Mouse (Mus musculus) retina, embryonic 14.5 days (tissue): ENCODE results near the gene Fbxl15.

Source experiments
- DNase-seq: peaks from one replicate; pipeline ENCODE4 v3.0.0-alpha.2; 2015; ENCODE audit warnings: low spot score

The Fbxl15 gene

DNA sequence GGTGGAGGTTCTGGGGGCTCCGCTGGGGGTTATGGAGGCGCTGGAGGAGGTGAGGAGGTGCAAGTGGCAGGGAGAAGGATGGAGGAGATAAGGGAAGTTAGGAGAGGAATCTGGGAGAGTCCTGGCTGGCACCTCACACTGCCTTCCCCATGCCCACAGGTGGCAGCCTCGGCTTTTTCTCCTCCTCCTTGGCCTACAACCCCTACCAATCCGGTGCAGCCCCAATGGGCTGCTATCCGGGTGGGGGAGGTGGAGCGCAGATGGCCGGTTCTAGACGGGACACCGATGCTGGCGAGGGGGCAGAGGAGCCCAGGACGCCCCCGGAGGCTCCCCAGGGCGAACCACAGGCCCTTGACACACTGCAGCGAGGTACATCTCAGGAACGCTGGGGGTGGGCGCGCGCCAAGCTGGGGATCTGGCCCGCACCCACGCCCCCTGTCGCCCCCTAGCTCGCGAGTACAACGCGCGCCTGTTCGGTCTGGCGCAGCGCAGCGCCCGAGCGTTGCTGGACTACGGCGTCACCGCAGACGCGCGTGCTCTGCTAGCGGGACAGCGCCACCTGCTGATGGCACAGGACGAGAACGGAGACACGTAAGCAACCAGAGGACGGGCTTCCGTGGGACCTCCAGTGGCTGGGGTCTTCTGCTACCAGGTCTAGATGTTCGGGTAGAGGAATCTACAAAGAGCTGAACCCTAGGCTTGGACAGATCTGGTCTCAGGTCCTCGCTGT lies 19.1 kb upstream of the Fbxl15 start:
- peak; percentile 94 for DNase-seq

DNA sequence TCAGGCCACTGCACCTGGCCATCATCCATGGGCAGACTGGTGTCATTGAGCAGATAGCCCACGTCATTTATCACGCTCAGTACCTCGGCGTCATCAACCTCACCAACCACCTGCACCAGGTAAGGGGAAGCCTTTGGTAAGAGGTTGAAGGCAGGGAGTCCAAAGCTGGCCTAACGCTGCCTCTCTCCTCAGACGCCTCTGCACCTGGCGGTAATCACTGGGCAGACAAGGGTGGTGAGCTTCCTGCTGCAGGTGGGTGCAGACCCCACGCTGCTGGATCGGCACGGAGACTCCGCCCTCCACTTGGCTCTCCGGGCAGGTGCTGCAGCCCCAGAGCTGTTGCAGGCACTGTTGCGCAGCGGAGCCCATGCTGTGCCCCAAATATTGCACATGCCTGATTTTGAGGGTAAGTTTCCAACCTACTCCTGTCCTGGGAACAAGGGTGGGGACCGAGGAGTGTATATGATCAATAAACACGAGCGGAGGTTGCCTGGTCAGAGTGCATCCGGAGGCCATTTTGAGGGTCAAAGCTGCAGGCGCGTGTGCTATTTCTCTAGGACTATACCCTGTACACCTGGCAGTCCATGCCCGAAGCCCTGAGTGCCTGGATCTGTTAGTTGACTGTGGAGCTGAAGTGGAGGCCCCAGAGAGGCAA lies 18.2 kb upstream of the Fbxl15 start:
- DNase-seq: no peak

DNA sequence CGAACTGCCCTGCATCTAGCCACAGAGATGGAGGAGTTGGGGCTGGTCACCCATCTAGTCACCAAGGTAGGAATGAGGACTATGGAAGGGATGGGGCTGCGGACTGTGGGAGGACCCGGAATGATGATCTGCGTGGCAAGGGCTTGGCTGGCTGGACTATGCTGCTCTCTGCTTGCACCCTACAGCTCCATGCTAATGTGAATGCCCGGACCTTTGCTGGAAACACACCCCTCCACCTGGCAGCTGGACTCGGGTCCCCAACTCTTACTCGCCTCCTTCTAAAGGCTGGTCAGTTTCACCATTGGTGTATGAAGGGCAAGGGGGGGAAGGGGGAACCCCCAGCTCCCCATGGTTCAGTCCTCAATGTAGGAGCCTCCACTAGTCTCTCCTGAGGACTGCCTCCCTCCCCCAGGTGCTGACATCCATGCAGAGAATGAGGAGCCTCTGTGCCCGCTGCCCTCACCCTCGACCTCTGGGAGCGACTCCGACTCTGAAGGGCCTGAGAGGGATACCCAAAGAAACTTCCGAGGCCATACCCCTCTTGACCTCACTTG lies 17.6 kb upstream of the Fbxl15 start:
- DNase-seq: no peak

DNA sequence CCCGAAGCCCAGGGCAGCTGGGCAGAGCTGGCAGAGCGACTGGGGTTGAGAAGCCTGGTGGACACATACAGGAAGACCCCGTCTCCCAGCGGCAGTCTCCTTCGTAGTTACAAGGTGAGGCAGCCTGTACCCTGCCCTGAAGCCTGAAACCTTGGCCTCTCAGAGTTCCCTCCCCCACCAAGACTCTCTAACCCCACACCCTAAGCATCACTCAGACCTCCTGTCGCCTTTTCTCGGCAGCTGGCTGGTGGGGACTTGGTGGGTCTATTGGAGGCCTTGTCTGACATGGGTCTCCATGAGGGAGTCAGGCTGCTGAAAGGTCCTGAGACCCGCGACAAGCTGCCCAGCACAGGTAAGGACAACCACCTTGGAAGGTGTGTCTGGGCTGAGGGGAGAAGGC lies 16.6 kb upstream of the Fbxl15 start:
- DNase-seq: no peak

DNA sequence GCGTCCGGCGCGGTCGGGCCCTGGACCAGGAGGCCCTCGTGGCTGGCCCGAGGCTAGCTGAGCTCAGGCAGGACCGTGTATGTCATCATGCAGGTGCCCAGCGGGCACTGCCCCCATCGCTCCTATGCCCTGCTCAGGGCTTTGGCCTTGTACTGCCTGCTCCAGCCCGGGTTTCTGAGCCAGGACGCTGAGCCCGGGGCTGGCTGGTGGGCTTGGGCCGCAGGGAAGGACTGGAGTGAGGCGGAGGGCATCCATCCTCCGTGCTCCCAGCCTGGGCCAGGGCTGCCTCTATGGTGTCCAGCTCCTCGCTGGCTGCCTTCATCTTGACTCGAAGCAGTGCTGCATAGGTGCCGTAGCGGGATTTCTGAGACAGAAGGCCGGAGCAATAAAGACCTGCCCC lies 15.4 kb upstream of the Fbxl15 start:
- no peak for DNase-seq

DNA sequence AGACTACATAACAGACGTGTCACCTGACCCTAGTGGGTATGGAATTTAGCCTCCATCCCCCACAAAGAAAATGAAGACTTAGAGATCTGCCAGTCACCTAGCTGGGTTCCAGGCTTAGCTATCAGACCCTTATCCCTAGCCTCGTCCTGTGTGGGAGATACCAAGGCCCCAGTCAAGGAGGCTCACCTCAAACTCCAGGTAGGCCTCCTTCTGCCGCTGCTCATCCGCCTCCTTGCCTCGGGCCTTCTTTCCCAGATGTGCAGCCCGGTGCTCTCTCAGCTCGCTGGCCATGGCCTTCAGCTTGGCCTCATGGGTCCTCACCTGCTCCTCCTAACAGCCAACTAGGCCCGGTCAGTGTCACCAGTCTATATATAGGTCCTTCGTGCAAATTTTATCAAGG lies 14.9 kb upstream of the Fbxl15 start:
- DNase-seq: no peak

DNA sequence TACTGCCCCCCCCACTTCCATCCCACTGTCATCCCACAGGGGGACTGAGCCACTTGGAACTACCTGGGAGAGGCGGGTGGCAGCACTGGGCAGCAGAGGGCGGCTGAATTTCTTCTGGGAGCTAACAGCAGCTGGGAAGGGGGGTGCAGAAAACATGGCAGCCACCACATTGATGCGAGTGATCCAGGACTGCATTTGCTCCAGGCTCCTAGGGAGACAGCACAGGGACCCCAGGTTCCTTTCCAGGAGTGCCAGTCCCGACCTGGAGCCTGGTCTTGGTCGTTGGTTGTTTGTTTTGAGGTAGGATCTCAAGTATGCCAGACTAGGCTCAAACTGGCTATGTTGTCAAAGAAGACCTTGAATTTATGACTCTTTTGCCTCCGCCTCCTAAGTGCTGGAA lies 14.4 kb upstream of the Fbxl15 start:
- no peak for DNase-seq

DNA sequence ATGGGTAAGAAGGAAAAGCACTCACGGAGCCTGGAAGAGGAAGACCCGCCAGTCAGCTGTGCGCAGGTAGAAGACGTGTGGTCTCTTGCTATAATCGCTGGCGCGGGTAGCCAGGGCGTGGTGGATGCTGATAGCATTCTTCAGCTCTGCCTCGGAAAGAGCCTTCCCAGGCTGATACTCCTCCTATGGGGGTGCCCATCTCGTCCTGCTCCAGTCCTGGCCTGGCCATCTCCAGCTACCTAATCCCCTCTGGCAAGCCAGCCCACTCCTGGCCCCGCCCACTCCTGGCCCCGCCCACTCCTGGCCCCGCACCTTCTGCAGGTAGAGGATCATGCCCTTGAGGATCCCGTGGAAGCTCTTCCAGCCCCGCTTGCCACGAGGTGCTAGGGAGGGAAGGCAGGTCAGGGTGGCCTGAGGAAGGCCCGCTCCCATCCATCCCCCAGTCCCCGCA lies 13.8 kb upstream of the Fbxl15 start:
- no peak for DNase-seq

DNA sequence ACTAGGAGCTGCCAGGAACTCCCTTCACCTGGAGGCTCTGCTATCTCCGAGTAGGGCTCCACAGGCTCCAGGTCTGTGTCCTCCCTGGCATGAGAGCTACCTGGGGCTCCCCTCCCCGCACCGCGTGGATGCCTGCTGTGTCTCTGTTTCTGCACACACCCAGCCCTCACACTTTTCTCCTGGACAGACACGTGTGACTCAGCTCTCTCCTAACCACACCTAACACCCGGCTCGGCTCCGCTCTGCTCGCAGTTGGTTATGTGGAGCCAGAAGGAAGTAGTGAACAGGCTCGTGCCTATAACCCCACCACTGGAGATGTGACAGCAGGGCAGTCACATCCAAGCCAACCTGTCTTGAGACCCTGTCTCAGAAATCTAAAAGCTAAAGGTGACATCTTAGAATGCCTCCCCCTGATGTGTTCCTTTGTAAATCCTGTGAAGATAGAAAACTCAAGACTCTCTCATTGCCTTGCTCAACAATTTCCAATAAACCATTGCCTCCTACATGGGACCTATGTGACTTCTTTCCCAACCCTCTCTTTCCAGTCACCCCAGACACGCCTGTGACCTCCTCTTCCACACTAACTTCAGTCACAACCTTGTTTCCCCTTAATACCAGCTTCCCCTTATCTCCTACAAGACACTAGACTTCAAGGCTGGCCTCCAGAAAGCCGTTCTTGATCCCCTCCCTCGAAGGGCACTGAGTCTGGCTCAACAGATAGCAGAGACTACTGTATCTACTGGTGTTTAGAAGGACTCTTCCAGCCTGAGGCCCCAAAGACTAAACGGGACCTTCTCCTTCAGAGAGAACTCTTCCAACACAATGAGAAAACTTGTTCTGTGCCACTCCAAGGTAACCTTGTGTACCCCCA lies 12.9 kb upstream of the Fbxl15 start:
- DNase-seq: no peak

DNA sequence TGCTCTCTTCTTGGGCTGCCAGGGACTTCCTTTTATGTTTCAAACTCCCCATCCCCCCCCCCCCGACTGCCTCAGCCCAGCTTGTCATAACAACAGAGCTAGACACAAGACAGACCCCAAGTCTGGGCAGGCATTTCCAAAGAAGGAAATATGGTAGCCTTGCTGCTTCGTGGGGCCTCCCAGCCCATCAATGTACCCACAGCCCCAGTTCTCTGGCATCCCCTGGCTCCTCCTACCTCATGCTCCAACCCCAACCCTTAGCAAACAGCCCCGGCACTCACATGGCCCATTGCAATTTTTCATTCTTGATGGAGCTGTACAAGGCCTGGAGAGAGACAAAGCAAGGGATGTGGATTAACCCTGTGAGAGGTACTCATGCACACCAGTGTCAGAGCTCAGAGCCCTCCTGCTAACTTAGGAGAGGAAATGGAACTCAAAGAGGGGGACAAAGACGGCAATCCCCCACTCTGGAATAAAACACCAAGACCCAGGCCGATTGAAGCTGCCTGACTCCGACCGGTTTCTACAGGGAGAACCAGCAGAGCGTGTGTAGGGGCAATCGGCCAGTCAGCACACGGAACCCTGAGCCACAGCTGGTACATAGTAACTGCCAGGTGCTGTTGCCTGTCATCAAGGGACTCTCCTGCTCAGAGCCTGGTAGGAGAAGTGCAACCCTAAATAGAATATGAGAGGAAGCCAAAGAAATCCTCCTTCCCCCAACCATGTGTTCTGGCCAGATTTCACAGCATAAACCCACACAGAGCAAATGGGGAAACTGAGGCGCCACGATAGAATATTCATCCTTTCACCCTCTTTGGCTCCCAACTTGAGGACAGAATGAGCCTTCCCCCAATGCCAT lies 12.0 kb upstream of the Fbxl15 start:
- no peak for DNase-seq

DNA sequence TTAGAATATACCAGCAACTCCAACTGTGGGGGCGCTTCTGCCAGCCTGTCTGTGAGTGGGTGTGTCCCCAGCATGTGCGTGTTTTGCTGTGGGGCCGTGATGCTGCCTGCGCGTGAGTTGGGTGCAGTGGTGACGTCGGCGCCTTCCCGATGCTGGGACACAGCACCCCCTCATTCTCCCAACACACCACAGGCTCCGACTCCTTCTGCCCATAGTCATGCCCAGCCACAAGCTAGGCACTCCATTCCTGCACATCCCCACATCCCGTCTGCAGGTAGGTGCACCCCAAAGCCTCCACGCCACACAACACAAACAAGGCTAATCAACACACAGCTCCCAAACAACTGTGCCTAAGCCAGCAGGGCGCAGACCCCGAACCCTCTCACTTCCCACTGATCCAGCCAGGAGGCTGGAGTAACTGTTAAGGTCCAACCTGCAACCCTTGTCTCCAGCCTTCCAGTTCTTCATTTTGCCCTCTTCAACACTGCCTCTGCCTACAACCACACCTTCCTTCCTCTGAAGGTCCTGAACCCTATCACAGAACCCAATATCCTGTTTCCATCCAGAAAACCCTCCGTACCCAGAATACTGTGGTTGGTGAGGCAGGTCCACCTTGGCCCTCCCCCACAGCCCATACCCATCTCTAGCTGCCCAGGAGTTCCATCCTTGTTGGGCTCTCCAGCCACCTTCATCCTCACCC lies 11.0 kb upstream of the Fbxl15 start:
- DNase-seq: no peak

DNA sequence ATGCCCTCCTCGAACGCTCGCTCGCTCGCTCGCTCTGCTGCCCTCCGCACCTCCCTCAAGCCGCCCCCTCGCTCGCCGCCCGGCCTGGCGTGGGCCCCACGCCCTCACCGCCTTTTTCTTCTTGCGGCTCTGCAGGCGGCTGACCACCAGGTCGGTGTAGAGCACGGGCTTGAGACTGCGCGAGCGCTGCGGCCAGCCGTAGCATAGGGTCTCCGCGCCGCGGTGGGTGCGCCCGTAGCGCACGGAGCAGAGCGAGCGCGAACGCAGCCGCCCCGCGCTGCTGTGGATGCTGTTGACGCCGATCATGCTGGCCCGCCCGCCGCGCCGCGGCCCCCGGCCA lies 10.5 kb upstream of the Fbxl15 start:
- DNase-seq: no peak

DNA sequence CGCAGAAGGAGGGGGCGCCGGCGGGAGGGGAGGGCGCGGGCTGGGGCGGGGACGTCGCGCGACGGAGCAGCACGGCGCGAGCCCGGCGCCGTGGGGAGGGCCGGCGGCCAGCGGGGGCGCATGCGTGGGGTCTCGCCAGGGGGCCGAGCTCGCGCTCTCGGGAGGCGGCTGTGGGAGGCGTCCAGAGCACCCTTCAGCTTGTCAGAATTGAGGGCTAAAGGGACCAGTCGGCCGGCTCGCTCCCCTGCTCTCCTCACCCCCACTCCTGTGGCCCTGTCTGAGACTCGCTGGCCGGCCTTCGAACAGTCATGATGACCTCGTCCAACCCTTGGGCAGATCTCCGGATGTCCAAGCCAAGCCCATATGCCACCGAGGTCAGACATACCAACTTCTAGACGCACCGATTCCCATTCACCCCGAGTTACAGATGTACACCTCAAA lies 9.9 kb upstream of the Fbxl15 start:
- no peak for DNase-seq

DNA sequence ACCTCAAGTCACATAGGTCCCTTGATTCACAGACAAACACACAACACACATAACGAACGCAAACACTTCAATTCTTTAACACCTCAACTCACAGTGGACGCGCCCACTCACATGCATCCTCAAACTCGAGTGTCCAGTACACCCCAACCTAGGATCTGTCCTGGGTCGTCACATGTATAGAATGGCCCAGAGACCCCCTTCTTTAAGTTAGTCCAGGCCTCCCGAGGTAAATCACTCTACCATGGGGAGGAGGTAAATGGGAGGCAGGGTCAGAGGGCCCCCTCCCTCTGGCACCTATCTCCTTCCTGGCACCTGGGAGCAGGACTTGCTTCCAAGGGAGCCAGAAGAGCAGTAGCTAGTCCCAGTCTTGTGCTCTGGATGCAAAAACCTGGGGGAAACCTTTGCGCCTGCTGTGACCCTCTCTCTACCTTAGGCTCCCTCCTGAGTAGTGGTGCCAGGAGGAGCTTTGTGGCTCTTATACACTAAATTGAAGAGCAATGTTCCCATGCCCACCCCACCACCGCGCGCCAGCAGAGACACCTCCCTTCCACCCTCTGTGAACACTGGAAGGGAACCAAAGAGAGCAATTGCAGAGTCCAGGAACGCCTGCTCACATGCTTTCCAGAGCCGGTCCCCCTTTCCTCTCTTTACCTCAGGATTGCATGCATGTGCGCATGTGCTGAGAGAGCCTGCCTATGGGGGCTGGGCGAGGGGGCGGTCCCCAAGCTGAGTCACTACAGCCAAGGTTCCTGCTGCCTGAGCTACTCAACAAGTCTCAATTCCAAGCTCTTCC lies 9.2 kb upstream of the Fbxl15 start:
- DNase-seq: peak; percentile 73

DNA sequence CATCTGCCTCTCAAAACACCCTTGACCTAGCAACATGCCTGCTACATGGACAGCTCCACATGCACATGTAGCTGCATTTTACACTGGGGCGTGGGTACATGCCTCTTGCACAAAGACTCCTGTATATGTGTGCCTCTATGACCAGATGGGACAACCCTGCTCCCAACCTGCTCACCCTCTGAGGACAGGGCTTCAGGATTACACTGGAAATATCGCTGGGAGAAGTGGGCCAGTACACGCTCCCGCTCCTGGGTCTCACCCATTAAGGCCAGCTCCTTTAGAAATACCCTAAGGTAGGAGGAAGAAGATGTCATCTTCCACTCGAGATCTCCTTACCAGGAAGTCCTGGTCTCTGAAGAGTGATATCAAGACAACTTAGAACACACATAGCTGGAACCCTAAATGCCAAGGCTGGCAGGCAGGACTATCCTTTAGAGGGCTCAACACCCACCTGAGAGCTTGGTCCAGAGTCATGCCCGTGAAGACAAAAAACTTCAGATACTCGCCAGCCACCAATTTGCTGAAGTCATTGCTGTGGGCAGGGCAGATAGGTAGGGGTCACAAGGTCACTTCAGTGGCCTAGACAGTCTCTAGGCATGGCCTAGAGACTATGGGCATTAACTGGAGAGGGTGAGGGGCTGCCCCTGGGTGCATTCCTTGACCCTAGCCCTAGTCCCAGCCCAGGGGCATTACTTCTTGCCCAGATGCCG lies 7.8 kb upstream of the Fbxl15 start:
- no peak for DNase-seq

DNA sequence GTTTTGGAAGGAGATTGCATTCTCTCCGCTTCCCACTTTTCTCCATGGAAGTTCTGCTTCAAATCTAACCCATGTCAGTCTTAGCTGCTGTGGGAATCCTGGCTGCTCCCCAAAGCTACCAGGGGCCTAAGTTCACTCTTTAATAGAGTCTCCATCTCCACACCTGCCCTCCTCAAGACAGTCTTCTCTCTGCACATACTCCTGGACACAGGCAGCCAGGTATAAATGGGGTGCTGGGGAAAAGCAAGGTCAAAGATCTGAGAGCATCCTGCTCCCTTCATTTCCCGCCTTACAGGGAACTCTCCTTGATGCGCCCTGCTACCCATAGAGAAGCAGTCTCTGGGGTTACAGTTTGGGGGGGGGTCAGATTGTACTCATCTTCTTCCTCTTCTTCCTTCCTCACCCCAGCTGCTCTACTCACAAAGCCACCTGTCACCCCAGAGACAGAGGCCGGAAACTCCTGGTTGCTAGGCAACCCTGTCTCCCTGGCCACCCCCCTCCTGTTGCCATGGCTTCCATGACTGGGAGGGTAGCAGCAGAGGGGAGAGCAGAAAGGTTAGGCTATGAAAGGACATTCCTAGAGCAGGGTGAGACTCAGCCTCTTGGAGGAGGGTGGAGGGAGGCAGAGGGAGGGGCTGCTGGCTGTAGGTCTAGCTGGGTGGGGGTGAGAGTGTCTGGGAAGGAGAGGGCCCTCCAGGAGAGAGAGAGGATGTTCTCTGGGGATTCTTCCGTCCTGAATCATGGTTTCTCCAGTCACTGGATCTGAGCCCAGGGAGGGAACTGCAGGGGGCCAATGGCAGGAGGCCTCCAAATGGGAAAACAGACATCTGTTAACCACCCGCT lies 6.7 kb upstream of the Fbxl15 start:
- DNase-seq: peak; percentile 62

DNA sequence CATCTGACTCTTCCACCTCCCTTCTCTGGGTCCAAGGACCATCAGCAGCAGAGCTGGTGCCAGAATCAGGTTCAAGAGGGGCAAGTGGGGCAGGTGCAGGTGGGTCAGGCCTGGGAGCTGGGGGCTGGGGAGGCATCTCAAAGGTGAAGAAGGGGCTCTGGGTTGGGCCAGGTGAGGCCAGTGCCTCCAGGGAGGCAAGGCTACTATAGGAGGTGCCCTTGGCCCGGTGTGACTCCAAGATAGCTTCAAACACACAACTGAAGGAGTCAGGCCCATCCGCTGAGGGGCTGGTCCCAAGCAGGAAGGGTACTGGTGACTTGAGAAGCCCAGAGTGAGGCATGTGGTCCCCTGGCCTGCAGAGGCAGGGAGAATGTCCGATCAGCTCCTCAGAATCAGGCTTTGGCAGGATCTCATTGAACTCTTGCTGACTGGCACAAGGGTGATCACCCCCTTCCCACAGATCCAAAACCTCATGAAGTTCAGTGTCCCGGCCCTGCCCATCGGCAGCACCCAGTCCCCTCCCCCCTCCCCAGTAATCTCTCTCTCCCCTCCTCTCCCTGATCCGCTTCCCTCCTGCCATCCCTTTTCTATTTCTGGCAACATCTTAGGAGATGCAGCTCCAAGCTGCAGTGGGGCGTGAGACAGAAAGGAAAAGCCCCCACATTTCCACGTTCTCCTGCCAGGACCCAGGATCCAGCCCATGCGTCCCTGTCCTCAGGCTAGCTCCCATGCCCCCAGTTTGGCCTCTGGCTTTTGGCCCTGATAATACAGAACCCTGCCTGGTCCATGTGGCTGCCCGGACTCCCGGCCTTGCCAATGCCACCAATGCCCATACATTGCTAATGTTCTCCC lies 5.6 kb upstream of the Fbxl15 start:
- DNase-seq: no peak
